Comparison of ENCODE assay signal across 8 mouse cellular contexts in genomic region chr4:154159002-154159401, GRCm38 (mm10). TPM values are rescaled to one million over a fixed set of nuclear protein-coding genes. Genes with fewer than 3 reads are reported as not detected.
DNase-seq lines count a peak whose midpoint lies in the region; ATAC-seq and TF ChIP-seq lines count a peak whose summit lies in the region.

No protein-coding gene starts in this region.

- H3K27ac ChIP-seq in left cerebral cortex, adult 2 months = no peak overlapping the region; the same call in 1 of the 2 replicates

- ATAC-seq in megakaryocyte, adult 5-6 weeks (ENCODE audit: poor library complexity, severe bottlenecking) = peak; percentile 59

- TF ChIP-seq CTCF in left cerebral cortex, adult 2 months (IDR thresholded peaks at IDR 0.05) = peak; percentile 99

- peak overlapping the region; percentile 98; the same call in 1 of the 2 replicates for H3K4me3 ChIP-seq in left cerebral cortex, adult 2 months

- peak; percentile 90 for DNase-seq in ZHBTc4 (ENCODE audit: low read depth, low spot score)
- DNase-seq in cerebellum, postnatal 36 days = peak; percentile 85 to 93
- DNase-seq in frontal cortex, postnatal 36 days (ENCODE audit: low spot score in 2 of 2) = peak; percentile 77 to 86
- peak; percentile 92 for DNase-seq in hindlimb bud, embryonic 11.5 days (ENCODE audit: extremely low spot score, low read depth, low spot score)
- peak; percentile 78 to 79 for DNase-seq in left cerebral cortex, adult 2 months (ENCODE audit: extremely low spot score in 1 of 2, low spot score in 2 of 2)
- peak; percentile 87 to 89 for DNase-seq in right cerebral cortex, postnatal 10 days (ENCODE audit: low spot score in 2 of 2)
- DNase-seq in urinary bladder, postnatal 4 days (ENCODE audit: low spot score in 2 of 2) = peak; percentile 70 to 84

- intact Hi-C loops in left cerebral cortex, adult 2 months (cut with DNase I) = loop anchor here (2.0 to 10.0 kb wide), 4 partner anchors 16 to 806 kb away; partner anchors contain the start of genes Hes5, Lrrc47, Pank4 and Smim1

RNA-seq across cellular contexts. Expression of gene Tprgl, which starts 1.5 kb away (rescaled TPM):
- 100 to 1,000 TPM; 162 to 168 TPM for total RNA-seq in left cerebral cortex, adult 2 months (2021)
- total RNA-seq in megakaryocyte, adult 5-6 weeks (2015) = 75.5 and 90.9 TPM in 2 replicates
- total RNA-seq in megakaryocyte, adult 5-6 weeks (2017) = 52.4 and 57.3 TPM in 2 replicates

RNA-seq across cellular contexts. Expression of gene Megf6, which starts 11.5 kb away (rescaled TPM):
- total RNA-seq in left cerebral cortex, adult 2 months (2021) = 1 to 10 TPM; 4.3 to 5.5 TPM
- total RNA-seq in megakaryocyte, adult 5-6 weeks (2015) = not detected in 2 replicates
- total RNA-seq in megakaryocyte, adult 5-6 weeks (2017) = 0.04 TPM in 1 of 2 replicates, not detected in the other

RNA-seq across cellular contexts. Expression of gene Wrap73, which starts 16.8 kb away (rescaled TPM):
- 10 to 100 TPM; 29.4 to 35.2 TPM for total RNA-seq in left cerebral cortex, adult 2 months (2021)
- 9.6 and 9.8 TPM in 2 replicates for total RNA-seq in megakaryocyte, adult 5-6 weeks (2015)
- 3.6 and 5.3 TPM in 2 replicates for total RNA-seq in megakaryocyte, adult 5-6 weeks (2017)

RNA-seq across cellular contexts. Expression of gene Trp73, which starts 19.0 kb away (rescaled TPM):
- total RNA-seq in left cerebral cortex, adult 2 months (2021) = 1 to 10 TPM in 1 of 2 experiments, under 1 TPM in 1; 0.41 to 1.1 TPM
- not detected in 2 replicates for total RNA-seq in megakaryocyte, adult 5-6 weeks (2015)
- not detected in 2 replicates for total RNA-seq in megakaryocyte, adult 5-6 weeks (2017)

Comparison
In these comparisons a context has a peak if more than half of its experiments do, and no peak if none do; other contexts are left out.
1. RNA of gene Megf6, which starts 11.5 kb away (total RNA-seq): 4.3 to 5.5 TPM in left cerebral cortex, adult 2 months; 0.04 TPM in megakaryocyte, adult 5-6 weeks; every median in the first group is over 4 times any median in the second.
2. Peak in every context shown above with its lines, with median percentiles within 50 percentile points of each other: DNase-seq.